In the genomic region with DNA sequence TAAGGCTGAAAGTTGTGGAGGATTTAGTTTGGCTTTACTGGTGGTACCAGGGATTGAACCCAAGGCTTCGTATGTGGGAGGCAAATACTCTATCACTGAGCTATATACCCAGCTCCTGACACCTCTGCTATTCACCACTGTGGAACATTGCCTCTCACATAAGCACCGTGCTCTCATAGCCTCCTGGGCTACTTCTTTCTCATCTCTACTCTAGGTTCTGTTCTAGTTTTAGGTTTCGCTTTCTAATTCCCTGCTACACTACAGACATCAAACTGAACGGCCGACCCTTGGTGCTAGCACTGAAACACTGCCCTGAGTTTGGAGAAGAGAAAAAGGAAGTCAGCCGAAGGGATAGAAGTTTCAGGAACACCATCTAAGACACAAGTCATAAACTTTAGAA, we compare ENCODE assay signal across 30 mouse cellular contexts.
DNase-seq lines count a peak whose midpoint lies in the region; ATAC-seq and TF ChIP-seq lines count a peak whose summit lies in the region.
"Had no signal": no experiment of that assay in that cellular context is flagged by ENCODE, and none has a peak within 500 bp of the region (broad histone marks: within the 10 kb centered on the region; RNA-seq: fewer than 3 reads in every experiment).

No protein-coding gene starts in this region.

- H3K36me3 ChIP-seq in liver, embryonic 12.5 days, result no peaks in the 10 kb centered on the region
- H3K36me3 ChIP-seq in liver, postnatal 0 days (replicated peaks; ENCODE audit: insufficient read depth, low read length), result no peaks in the 10 kb centered on the region
- H3K36me3 ChIP-seq: embryonic facial prominence, embryonic 10.5 days; embryonic facial prominence, embryonic 15.5 days; forebrain, embryonic 12.5 days; heart, embryonic 13.5 days; limb, embryonic 13.5 days; stomach, embryonic 15.5 days had no signal

- H3K9ac ChIP-seq in liver, embryonic 12.5 days, result 0 out of 2 replicates have a peak overlapping the region, but pooled peaks have one; percentile 22
- H3K9ac ChIP-seq in liver, postnatal 0 days (replicated peaks), result no peak overlapping the region
- H3K9ac ChIP-seq: embryonic facial prominence, embryonic 15.5 days; forebrain, embryonic 12.5 days; forebrain, postnatal 0 days; heart, embryonic 13.5 days; hindbrain, embryonic 14.5 days; limb, embryonic 13.5 days; midbrain, embryonic 15.5 days; stomach, embryonic 15.5 days had no signal

- TF ChIP-seq EP300 in liver, postnatal 0 days (IDR thresholded peaks at IDR 0.05; ENCODE audit: low read depth), result no peak

- no peak overlapping the region for H3K27ac ChIP-seq in liver, embryonic 12.5 days
- H3K27ac ChIP-seq in liver, postnatal 0 days (ENCODE audit: low read depth), result no peak overlapping the region
- H3K27ac ChIP-seq: embryonic facial prominence, embryonic 10.5 days; embryonic facial prominence, embryonic 15.5 days; forebrain, embryonic 12.5 days; heart, embryonic 13.5 days; hindbrain, embryonic 14.5 days; limb, embryonic 13.5 days; midbrain, embryonic 15.5 days; stomach, embryonic 15.5 days had no signal

- no peak for TF ChIP-seq CTCF in liver, postnatal 0 days (IDR thresholded peaks at IDR 0.05; ENCODE audit: low read depth)

- ATAC-seq in liver, embryonic 12.5 days, result no peak
- ATAC-seq in liver, postnatal 0 days, result no peak
- ATAC-seq in CD4-positive, CD25-positive, alpha-beta regulatory T cell, adult 4 months, result peak; percentile 53
- no peak for ATAC-seq in cerebellum, adult (ENCODE audit: insufficient number of reproducible peaks, low FRiP score, low TSS enrichment)
- ATAC-seq: forebrain, postnatal 0 days; intestine, embryonic 16.5 days; lung, postnatal 0 days; midbrain, embryonic 15.5 days had no signal

- H3K9me3 ChIP-seq in liver, embryonic 12.5 days (replicated peaks), result no peaks in the 10 kb centered on the region
- no peaks in the 10 kb centered on the region for H3K9me3 ChIP-seq in liver, postnatal 0 days (ENCODE audit: low read length)
- H3K9me3 ChIP-seq: embryonic facial prominence, embryonic 10.5 days; embryonic facial prominence, embryonic 15.5 days; forebrain, embryonic 12.5 days; heart, embryonic 13.5 days; limb, embryonic 13.5 days; midbrain, embryonic 15.5 days; stomach, embryonic 15.5 days had no signal

- H3K4me1 ChIP-seq in liver, embryonic 12.5 days, result peaks cover 15% of the 10 kb centered on the region
- peaks cover 3% of the 10 kb centered on the region for H3K4me1 ChIP-seq in liver, postnatal 0 days (ENCODE audit: insufficient read depth)

- H3K4me2 ChIP-seq in liver, embryonic 12.5 days, result no peak overlapping the region
- H3K4me2 ChIP-seq in liver, postnatal 0 days (ENCODE audit: low read depth, low read length), result no peak overlapping the region
- H3K4me2 ChIP-seq: embryonic facial prominence, embryonic 15.5 days; forebrain, embryonic 12.5 days; heart, embryonic 13.5 days; hindbrain, embryonic 14.5 days; limb, embryonic 13.5 days; liver, embryonic 11.5 days; midbrain, embryonic 15.5 days; stomach, embryonic 15.5 days had no signal

- no peak for DNase-seq in liver, postnatal 0 days
- DNase-seq in induced T-regulatory cell, adult 2 months (ENCODE audit: low read depth), result peak; percentile 66
- no peak for DNase-seq in urinary bladder, postnatal 4 days (ENCODE audit: low spot score in 2 of 2)
- no peak for DNase-seq in adrenal gland, adult (ENCODE audit: inconsistent age in 2 of 2, low spot score in 1 of 2)
- DNase-seq: adrenal gland, adult 8-10 months; B cell, adult 2 months; cerebellum, adult 11 months; cerebellum, adult 9-11 months; forebrain, postnatal 0 days; heart, postnatal 10 days; kidney, adult 8-10 months; kidney, postnatal 10 days; lung, adult 18-20 months; lung, postnatal 4 days; right cerebral cortex, postnatal 25 days; thymus, postnatal 25 days had no signal

- H3K4me3 ChIP-seq in liver, embryonic 12.5 days, result no peak overlapping the region
- H3K4me3 ChIP-seq in liver, postnatal 0 days (ENCODE audit: low read depth, low read length), result no peak overlapping the region
- H3K4me3 ChIP-seq: embryonic facial prominence, embryonic 10.5 days; embryonic facial prominence, embryonic 15.5 days; forebrain, embryonic 12.5 days; heart, embryonic 13.5 days; limb, embryonic 13.5 days; midbrain, embryonic 15.5 days; stomach, embryonic 15.5 days had no signal

- no peaks in the 10 kb centered on the region for H3K27me3 ChIP-seq in liver, embryonic 12.5 days (replicated peaks)
- H3K27me3 ChIP-seq in liver, postnatal 0 days (ENCODE audit: insufficient read depth, low read length), result no peaks in the 10 kb centered on the region
- H3K27me3 ChIP-seq: embryonic facial prominence, embryonic 15.5 days; heart, embryonic 13.5 days; limb, embryonic 13.5 days; midbrain, embryonic 15.5 days; stomach, embryonic 15.5 days had no signal

- WGBS in liver, embryonic 12.5 days (ENCODE audit: insufficient replicate concordance), result 63% methylated on average over 6 of the region's 6 CpGs
- 61% methylated on average over 6 of the region's 6 CpGs for WGBS in liver, postnatal 0 days (ENCODE audit: insufficient replicate concordance)
